Mouse (Mus musculus) T-cell, adult 2 months (primary cell): ENCODE measurements around the gene Triobp.
A peak's percentile ranks its signal among the peaks of the same experiment; 100 is the strongest.

Experiments
- DNase-seq: peaks from one replicate; pipeline ENCODE4 v3.0.0; 2022; ENCODE audit warnings: low spot score

The Triobp gene

DNA sequence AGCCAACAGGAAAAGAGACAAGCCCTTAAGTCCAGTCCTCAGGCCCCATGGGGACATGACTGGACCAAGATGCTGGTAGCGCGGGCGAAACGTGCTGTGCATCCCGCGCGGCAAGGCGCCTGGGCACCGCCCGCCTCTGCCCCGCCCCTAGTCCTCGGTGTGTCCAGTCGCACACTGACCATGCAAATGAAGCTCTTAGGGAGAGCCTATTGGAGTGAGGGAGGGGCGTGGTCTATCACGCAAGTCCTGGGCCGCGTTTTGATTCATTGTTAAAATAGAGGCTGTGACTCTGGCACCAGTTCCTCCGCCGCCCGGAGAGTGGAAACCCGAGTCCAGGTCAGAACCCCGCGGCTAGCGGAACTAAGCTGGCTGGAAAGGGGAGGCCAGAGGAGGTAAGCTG lies at the start of gene Triobp:
Triobp (plus strand) TSS at position 68 of the 400 bp plus-strand sequence.
- no peak for DNase-seq

- peak; percentile 69 for DNase-seq
These were observed 49.0 kb upstream of the Triobp start for GRCm38 (mm10) chr15:78898507-78899001.

DNA sequence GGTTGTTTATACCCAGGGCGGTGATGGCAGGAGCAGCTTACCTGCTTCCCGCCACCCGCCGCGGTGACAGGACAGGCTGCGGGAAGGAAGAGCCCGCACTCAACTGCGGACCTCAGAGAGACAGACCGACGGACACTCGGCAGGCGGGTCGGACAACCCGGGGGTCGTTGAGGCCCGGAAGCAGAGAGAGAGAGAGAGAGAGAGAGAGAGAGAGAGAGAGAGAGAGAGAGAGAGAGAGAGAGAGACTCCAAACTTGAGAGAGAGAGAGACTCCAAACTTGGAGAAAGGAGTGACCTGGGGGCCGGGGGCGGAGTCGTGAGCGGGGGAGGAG lies 48.1 kb upstream of the Triobp start, which contains the start of gene Gm49510:
Gm49510 (plus strand) TSS at position 259 of the 331 bp plus-strand sequence.
- no peak for DNase-seq

GRCm38 (mm10) chr15:78899740-78900584 lies 47.6 kb upstream of the Triobp start, which contains the start of gene Sh3bp1:
Sh3bp1 (plus strand) TSS chr15:78899768.
- DNase-seq = peak; percentile 70

DNA sequence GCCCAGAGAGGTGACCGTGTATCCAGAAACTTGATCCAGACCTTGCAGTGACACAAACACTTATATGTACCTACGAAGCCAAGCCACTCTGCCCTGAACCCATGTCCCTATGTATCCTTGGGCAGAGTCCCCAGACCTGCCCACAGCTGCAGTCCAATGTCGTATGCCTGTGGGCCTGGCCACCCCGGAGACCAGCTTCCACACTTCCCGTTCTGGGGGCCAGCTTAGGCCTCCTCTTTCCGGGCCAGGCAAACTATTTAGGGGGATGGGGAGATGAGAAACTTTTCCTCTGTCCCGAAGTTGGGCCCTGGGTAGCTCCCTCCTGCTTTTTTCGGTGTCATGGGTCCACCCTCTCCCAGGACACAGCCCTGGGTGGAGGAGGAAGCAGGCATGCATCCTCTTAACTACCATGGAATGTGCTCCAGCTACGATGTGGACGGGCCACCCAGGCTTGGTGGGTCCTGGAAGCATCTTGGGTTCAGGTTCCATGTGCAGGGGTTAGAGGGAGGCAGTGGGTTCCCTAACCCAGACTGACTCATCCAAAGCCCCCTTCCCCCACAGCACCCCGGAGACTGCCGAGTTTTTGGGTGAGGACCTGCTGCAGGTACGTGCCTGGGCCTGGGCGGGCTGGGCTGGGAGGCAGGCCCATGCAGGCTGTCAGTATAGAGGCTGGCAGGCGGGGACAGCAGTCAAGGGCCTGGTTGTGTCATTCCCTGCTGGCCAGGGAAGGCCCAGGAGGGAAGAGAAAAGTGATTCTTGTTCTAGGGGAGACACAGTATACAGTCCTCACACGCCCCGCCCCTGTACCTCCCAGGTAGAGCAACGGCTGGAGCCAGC lies 46.7 kb upstream of the Triobp start:
- DNase-seq = no peak

GRCm38 (mm10) chr15:78901422-78901789 lies 46.1 kb upstream of the Triobp start:
- no peak for DNase-seq

GRCm38 (mm10) chr15:78903243-78903642 lies 44.3 kb upstream of the Triobp start:
- DNase-seq = peak; percentile 76

DNA sequence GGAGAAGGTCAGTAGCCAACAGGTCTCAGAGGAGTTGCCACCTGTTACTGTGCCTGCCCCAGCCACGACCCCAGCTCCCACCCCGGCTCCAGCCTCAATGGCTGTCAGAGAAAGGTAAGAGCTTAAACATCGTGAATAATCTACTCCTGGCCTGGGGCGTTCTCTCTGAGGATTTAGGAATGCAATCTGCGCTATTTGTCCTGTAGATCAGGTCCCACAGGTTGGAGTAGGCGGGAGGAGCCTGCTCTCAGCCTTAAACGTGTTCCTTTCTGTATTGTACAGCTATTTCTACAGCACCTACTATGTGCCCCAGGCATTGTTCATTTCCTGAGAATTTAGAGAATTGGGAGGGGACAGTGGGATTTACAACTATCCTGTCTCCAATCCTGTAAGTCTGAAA lies 39.1 kb upstream of the Triobp start:
- no peak for DNase-seq

DNA sequence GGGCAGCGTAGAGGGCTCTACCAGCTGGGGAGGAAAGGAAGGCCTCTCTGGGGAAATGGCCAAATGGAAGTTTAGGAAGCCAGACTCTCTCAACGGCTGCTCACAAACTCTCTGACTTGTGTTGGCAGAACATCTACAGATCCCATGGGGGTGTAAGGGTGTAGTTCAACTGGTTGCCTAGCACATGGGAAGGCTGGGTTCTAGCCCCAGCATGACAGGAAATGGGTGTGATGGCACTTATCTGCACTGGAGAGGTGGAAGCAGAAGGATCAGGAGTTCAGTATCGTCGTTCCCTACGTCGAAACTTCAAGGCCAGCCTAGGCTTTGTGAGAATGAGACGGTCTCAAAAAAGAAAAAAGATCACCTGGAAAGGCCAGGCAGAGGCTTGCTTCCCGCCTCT lies 38.5 kb upstream of the Triobp start:
- DNase-seq = no peak

DNA sequence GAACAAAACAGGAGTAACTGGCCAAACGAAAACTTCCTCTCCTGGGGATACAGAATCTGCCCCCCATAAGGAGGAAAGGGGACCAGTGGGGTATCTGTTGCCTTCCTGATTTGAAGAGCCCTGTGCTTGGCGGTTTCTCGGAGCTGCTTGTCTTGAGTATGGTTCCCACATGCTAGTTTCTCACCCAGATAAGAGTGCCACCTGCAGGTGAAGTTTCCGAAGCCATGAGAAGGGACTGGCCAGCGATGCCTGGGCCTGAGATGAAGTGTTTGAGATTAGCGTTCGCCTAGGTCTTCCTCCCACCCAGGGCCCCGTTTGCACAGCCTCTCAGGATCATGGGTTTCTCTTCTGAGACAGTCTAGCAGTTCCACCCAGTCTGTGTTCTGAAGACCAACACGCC lies 35.5 kb upstream of the Triobp start:
- no peak for DNase-seq

- peak; percentile 97 for DNase-seq
These were observed 33.9 kb upstream of the Triobp start, which contains the start of gene Pdxp for GRCm38 (mm10) chr15:78913632-78914090. Pdxp (plus strand) TSS chr15:78913919.

DNA sequence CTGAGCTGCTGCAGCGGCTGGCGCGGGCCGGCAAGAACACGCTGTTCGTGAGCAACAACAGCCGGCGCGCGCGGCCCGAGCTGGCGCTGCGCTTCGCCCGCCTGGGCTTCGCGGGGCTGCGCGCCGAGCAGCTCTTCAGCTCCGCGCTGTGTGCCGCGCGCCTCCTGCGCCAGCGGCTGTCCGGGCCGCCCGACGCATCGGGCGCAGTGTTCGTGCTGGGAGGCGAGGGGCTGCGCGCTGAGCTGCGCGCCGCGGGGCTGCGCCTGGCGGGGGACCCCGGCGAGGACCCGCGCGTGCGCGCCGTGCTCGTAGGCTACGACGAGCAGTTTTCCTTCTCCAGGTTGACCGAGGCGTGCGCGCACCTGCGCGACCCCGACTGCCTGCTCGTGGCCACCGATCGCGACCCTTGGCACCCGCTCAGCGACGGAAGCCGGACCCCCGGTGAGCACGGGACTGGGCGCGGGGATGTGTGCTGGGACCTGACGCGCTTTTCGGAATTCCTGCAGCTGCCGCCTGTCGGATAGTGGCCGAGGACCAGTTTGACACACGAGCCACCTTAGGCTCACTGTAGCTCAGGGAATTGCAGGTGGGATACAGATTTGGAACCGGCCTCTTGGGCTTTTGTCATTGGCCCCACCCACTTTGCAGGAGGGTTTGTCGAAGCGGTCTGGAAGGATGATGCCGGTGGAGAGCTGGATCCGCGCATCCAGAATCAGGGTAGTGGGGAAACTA lies 33.3 kb upstream of the Triobp start:
- no peak for DNase-seq

DNA sequence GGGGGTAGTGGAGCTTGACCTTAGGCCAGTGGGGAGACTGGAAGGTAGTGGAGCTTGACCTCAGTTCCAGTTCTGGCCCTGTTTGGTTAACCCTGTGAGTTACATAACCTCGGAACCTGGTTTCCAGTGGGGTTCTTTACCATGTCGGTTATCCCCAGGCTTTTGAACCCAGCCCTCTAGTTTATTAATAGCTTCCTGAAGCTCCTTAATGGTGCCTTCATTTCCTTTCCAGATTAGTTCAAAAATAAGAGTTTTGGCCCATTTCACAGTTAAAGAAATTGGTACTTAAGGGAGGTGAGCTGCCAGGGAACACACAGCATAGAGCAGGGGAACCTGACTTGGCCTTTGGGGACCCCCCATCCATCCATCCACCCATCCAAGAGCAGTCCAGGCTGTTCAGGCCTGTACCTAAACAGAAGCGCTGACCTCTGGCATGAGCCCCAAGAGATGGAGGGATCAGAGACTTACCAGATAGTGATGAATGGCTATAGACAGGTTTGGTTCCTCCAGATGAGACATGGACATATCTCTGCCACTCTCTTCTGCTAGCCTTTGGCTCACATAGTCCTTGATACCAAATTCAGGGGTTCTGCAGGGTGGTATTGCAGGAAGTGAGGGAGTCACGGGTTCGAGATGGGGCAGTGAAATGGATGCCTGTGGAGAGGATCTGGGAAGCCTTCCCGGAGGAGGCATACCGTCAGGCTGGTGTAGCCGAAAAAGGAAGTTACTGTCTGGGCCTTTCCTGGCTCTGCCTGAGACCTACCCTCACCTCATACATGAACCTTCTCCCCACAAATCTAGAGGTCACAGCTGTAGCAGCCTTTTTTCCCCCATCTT lies 32.5 kb upstream of the Triobp start:
- DNase-seq = no peak

DNA sequence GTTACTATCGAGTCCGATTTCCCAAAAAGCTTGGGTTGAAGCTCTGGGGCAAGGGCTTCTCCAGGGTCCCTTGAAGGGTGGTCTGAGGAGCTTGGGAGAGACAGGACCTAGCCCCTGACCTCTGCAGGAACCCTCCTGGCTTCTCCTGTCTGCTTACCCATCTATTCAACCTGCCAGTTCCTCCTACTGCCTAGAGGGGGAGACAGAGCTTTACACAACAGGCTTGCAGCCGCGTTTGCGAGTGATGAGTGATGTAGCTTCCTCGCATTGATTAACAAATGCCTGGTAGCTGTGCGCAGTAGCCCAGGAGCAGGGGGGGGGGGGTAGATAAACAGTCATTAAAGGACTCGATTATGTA lies 31.9 kb upstream of the Triobp start:
- DNase-seq = peak; percentile 81

GRCm38 (mm10) chr15:78916052-78916826 lies 31.3 kb upstream of the Triobp start:
- no peak for DNase-seq

DNA sequence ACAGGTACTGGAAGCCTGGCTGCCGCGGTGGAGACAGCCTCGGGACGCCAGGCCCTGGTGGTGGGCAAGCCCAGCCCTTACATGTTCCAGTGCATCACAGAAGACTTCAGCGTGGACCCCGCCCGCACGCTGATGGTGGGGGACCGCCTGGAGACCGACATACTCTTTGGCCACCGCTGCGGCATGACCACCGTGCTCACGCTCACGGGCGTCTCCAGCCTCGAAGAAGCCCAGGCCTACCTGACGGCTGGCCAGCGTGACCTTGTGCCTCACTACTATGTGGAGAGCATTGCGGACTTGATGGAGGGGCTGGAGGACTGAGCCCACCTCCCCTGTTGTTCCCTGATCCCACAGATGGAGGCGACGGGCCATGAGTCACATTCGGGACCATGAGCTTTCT lies 29.4 kb upstream of the Triobp start:
- no peak for DNase-seq

DNA sequence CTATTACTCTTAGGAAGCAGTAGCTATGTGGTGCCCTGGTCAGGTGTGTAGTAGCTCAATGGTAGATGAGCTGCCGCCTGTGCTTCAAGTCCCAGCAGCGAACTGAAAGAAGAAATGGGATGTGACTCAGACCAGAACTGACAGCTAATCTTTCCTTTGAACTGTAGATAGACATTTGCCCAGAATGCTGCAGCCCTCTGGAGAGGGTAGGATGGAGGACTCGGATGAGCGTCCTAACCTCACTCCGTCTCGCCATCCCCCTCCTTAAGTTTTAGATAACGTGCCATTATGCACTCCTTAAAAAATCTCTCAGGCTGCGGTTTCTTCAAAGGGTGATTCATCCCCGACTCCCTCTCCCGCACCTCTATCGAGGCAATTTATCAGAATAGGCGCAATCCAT lies 27.6 kb upstream of the Triobp start:
- DNase-seq = no peak

DNA sequence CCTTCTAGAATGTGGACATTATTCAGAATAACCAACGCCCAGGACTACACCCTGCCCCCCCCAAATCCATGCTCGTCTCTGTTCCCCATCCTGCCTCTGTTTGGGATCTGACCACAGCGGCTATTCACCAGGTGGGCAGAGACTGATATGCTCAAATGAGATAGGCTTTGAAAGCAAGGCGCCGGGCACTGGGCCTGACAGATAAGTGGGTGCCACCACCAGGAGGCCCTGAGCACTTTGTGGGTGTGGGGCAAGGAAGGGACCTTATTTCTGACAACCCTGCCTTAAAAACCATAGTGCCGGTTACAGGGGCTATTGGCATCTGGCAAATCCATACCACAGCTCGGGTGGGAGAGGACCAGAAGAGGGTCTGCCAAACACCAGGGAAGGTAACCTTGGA lies 24.8 kb upstream of the Triobp start:
- DNase-seq = no peak

DNA sequence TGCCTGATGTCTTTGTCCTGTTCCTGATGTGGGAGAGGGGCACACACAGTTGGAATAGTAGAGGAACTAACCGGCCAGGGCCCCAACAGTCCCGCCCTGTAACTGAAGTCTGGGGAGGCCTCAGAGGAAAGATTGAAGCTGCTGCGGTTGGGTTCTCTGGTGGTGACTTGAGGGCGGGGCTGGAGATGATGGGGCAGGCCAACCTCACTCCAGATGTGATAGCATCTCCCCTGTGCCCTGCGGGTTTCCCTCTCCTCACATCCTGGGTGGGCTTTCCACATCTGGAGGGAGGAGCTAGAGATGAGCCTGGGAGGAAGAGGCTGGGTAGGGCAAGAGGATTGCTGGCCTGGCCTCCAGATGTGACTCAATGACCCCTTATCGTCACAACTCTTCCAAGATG lies 23.9 kb upstream of the Triobp start:
- DNase-seq = peak; percentile 80

- DNase-seq = no peak
These were observed 22.4 kb upstream of the Triobp start for GRCm38 (mm10) chr15:78925129-78925528.
